Mouse (Mus musculus) forebrain, embryonic 10.5 days (tissue): Measurements from ENCODE around the gene Alx3. TPM values are rescaled to one million over a fixed set of nuclear protein-coding genes. Genes with fewer than 3 reads are reported as not detected.

Experiments
- DNase-seq: peaks from one replicate; pipeline ENCODE4 v3.0.0-alpha.2; 2017; ENCODE audit warnings: low spot score; ENCODE audit errors: extremely low spot score
- H3K27ac ChIP-seq: fragments of 300-500 bp; sonication (generic); 2 replicates; pipeline ENCODE4 v1.5.1; 2016; ENCODE audit warnings: mild to moderate bottlenecking
- H3K27me3 ChIP-seq: fragments of 300-500 bp; sonication (generic); 2 replicates; pipeline ENCODE4 v1.6.1; 2016; ENCODE audit warnings: mild to moderate bottlenecking; ENCODE audit not compliant: poor library complexity, severe bottlenecking
- H3K36me3 ChIP-seq: fragments of 300-500 bp; sonication (generic); replicated peaks from 2 replicates; pipeline ENCODE4 v1.6.1; 2016; ENCODE audit warnings: mild to moderate bottlenecking, moderate library complexity
- H3K4me1 ChIP-seq: fragments of 300-500 bp; sonication (generic); 2 replicates; pipeline ENCODE4 v1.6.1; 2016
- H3K4me3 ChIP-seq: fragments of 300-500 bp; sonication (generic); 2 replicates; pipeline ENCODE4 v1.5.1; 2016; ENCODE audit warnings: mild to moderate bottlenecking, moderate library complexity
- H3K9me3 ChIP-seq: fragments of 300-500 bp; sonication (generic); 2 replicates; pipeline ENCODE4 v1.6.1; 2016; ENCODE audit warnings: mild to moderate bottlenecking, moderate library complexity
- whole genome bisulfite sequencing: fragments of 180-500 bp; shearing (Covaris S2); methylation state at CpG from one replicate; pipeline ENCODE4 v1.1.7; 2016; 5-methylcytosine and 5-hydroxymethylcytosine counted together
- polyA plus RNA-seq: library from polyadenylated mRNA; unstranded; fragments of >200 nt; fragmentation: Nextera tagmentation; extraction: Ambion mirVana; gene quantifications from 2 replicates; pipeline ENCODE4 v1.2.1, GENCODE M21; 2016

Alx3 gene
- 41.0 and 41.6 TPM in 2 replicates for polyA plus RNA-seq

GRCm38 (mm10) chr3:107594662-107595263, at the start of gene Alx3:
Gene Alx3, plus strand, starts transcription at chr3:107595031.
- H3K9me3 ChIP-seq, result no peaks in the 10 kb centered on the region
- peak within 1 kb of the TSS; percentile 89 for H3K27ac ChIP-seq
- H3K4me3 ChIP-seq, result peak within 1 kb of the TSS; percentile 61
- H3K4me1 ChIP-seq, result peaks cover 63% of the 10 kb centered on the region
- peaks cover 96% of the 10 kb centered on the region for H3K27me3 ChIP-seq
- H3K36me3 ChIP-seq, result no peaks in the 10 kb centered on the region
- under 1% methylated on average over 45 of the region's 46 CpGs for WGBS
- DNase-seq, result peak; percentile 40

- H3K27ac ChIP-seq, result no peak overlapping the region
- H3K4me1 ChIP-seq, result peaks cover 8% of the 10 kb centered on the region
- no peaks in the 10 kb centered on the region for H3K27me3 ChIP-seq
- no peaks in the 10 kb centered on the region for H3K9me3 ChIP-seq
- H3K36me3 ChIP-seq, result no peaks in the 10 kb centered on the region
- DNase-seq, result no peak
- no peak overlapping the region for H3K4me3 ChIP-seq
- WGBS, result 83% methylated on average over 5 of the region's 5 CpGs
Measured at GRCm38 (mm10) chr3:107545278-107545677, 49.6 kb upstream of the Alx3 start.

- Histone ChIP-seq H3K4me1 (peaks cover 9% of the 10 kb centered on the region), H3K27ac (no peak overlapping the region), H3K27me3 (no peaks in the 10 kb centered on the region), H3K4me3 (no peak overlapping the region), H3K36me3 (no peaks in the 10 kb centered on the region), H3K9me3 (no peaks in the 10 kb centered on the region)
- WGBS, result 82% methylated on average over 10 of the region's 10 CpGs
- no peak for DNase-seq
Measured at GRCm38 (mm10) chr3:107545716-107546412, 49.0 kb upstream of the Alx3 start.

- Histone ChIP-seq H3K27me3 (no peaks in the 10 kb centered on the region), H3K36me3 (no peaks in the 10 kb centered on the region), H3K4me1 (peaks cover 9% of the 10 kb centered on the region), H3K4me3 (no peak overlapping the region), H3K27ac (no peak overlapping the region), H3K9me3 (no peaks in the 10 kb centered on the region)
- DNase-seq, result no peak
- 73% methylated on average over 2 of the region's 2 CpGs for WGBS
Measured at GRCm38 (mm10) chr3:107546956-107547355, 47.9 kb upstream of the Alx3 start.

DNA sequence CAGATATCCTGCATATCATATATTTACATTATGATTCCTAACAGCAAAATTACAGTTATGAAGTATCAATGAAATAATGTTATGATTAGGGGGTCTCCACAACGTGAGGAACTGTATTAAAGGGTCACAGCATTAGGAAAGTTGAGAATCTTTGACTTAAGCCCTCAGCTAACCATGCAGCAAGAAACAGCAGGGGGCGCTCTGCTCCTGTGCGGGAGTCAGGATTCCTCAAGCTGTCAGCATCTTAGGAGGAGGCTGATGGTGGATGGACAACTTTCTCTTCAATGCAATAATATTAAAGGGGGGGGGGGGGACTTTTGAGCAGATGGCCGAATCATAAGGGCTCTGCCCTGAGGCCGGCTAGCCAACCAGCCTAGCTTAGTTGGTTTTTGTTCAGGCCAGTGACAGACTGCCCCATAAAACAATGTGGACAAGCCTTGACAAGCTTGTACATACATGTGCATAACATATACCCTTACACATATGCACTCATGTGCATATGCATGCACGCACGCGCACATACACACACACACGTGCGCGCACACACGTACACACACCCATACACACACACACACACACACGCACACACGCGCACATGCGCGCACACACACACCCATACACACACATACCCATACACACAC, 44.3 kb upstream of the Alx3 start:
- 75% methylated on average over 17 of the region's 17 CpGs for WGBS
- Histone ChIP-seq H3K36me3 (no peaks in the 10 kb centered on the region), H3K4me1 (peaks cover 13% of the 10 kb centered on the region), H3K27ac (no peak overlapping the region), H3K9me3 (no peaks in the 10 kb centered on the region), H3K27me3 (peaks cover under 1% of the 10 kb centered on the region; the same call in 1 of the 2 replicates), H3K4me3 (no peak overlapping the region)
- DNase-seq, result peak; percentile 64

DNA sequence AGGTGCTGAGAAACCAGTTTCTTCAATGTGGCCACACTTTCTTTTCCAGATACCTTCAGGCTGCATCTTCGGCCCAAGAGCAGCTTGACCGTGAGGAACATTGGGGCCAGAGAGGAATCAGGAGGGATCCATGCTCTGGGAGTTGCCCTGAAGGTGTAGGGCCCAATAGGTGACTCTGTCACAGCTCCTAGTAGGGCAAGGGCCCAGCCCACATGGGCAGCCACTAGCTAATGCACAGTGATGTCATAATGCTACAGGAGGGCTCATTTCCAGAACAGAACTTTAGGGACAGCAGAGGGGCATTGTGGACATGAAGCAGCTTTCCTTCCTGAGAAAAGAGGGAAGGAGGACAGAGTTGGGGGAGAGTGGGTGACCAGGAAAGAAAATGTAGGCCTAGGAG, 40.0 kb upstream of the Alx3 start, which contains the start of gene Ubl4b:
TSS of gene Ubl4b (minus strand) at position 232 of the 400 bp plus-strand sequence.
- H3K36me3 ChIP-seq, result no peaks in the 10 kb centered on the region
- no peak within 1 kb of the TSS for H3K27ac ChIP-seq
- H3K4me3 ChIP-seq, result no peak within 1 kb of the TSS
- H3K27me3 ChIP-seq, result peaks cover 16% of the 10 kb centered on the region; the same call in 1 of the 2 replicates
- WGBS, result 90% methylated on average over 2 of the region's 2 CpGs
- peaks cover 14% of the 10 kb centered on the region for H3K4me1 ChIP-seq
- no peaks in the 10 kb centered on the region for H3K9me3 ChIP-seq
- no peak for DNase-seq

GRCm38 (mm10) chr3:107558740-107559139, 36.1 kb upstream of the Alx3 start:
- no peak overlapping the region for H3K4me3 ChIP-seq
- 27% methylated on average over 3 of the region's 3 CpGs for WGBS
- no peak for DNase-seq
- H3K4me1 ChIP-seq, result peaks cover 24% of the 10 kb centered on the region
- H3K36me3 ChIP-seq, result no peaks in the 10 kb centered on the region
- no peak overlapping the region for H3K27ac ChIP-seq
- peaks cover 16% of the 10 kb centered on the region; the same call in 1 of the 2 replicates for H3K27me3 ChIP-seq
- H3K9me3 ChIP-seq, result no peaks in the 10 kb centered on the region

DNA sequence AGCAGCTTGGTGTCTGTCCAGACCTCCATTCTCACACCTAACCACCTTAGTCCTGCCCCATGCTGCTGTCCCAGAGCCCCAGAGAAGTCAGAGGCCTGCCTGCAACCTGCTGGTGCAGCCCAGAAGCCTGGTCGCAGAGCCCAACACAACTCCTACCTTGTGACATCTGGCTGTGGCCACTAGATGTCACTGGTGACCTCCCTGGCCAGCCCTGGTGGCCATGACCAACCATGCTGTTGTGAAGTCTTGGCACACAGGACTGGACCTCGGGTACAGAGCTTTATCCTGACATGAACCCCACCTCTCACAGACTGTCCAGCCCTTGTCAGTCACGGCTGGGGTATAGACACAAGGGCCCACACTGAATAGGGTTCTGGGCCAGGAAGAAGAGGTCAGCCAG, 35.6 kb upstream of the Alx3 start:
- peaks cover 28% of the 10 kb centered on the region for H3K4me1 ChIP-seq

DNA sequence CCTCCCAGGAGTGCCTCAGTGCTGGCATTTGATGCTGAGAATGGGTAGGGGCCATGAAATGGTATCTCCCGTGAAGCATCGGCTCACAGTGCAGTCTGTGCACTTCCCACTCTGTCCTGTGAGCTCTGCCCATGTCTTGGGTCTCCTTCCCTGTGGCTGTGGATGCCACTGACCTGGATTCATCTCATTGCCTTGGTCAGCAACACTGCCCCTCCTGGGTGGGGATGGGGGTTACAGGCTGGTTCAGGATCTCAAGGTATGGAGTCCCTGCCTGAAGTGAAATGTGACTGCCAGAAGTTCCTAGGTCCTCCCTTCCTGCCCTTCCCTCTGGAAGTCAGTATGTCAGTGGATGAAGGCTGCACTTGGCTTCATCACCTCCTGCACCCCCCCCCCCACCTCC, 32.7 kb upstream of the Alx3 start:
- no peaks in the 10 kb centered on the region for H3K9me3 ChIP-seq
- peaks cover 43% of the 10 kb centered on the region for H3K4me1 ChIP-seq
- H3K4me3 ChIP-seq, result no peak overlapping the region
- 74% methylated on average over 2 of the region's 2 CpGs for WGBS
- peaks cover 21% of the 10 kb centered on the region for H3K27me3 ChIP-seq
- H3K36me3 ChIP-seq, result no peaks in the 10 kb centered on the region
- H3K27ac ChIP-seq, result no peak overlapping the region
- no peak for DNase-seq

More for the DNA sequence above, 35.6 kb upstream of the Alx3 start:
- Histone ChIP-seq H3K4me3 (no peak overlapping the region), H3K9me3 (no peaks in the 10 kb centered on the region), H3K36me3 (no peaks in the 10 kb centered on the region), H3K27ac (no peak overlapping the region), H3K27me3 (peaks cover 16% of the 10 kb centered on the region; the same call in 1 of the 2 replicates)
- 17% methylated on average over 3 of the region's 3 CpGs for WGBS
- peak; percentile 60 for DNase-seq

DNA sequence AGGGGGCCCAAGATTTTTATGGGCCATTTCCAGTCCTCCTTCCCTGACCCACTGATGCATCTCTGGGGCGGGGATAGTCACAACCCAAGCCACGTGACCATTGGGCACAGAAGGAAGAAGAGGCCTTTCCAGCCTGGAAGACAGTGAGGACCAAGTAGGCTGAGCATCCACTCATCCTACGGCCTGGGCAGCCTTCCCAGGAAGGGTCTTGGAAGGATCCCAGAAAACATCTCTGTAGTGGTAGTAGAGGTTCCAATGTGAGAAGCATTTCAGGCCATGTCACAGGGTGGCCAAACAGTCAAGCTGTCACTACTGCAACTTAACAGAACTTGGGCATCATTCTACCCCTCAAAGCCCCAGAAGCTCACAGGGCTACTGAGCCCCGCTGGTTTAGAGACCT, 32.2 kb upstream of the Alx3 start:
- no peak for DNase-seq
- H3K4me1 ChIP-seq, result peaks cover 46% of the 10 kb centered on the region
- no peaks in the 10 kb centered on the region for H3K36me3 ChIP-seq
- no peaks in the 10 kb centered on the region for H3K9me3 ChIP-seq
- H3K4me3 ChIP-seq, result no peak overlapping the region
- WGBS, result 86% methylated on average over 4 of the region's 4 CpGs
- H3K27me3 ChIP-seq, result peaks cover 21% of the 10 kb centered on the region
- H3K27ac ChIP-seq, result no peak overlapping the region

DNA sequence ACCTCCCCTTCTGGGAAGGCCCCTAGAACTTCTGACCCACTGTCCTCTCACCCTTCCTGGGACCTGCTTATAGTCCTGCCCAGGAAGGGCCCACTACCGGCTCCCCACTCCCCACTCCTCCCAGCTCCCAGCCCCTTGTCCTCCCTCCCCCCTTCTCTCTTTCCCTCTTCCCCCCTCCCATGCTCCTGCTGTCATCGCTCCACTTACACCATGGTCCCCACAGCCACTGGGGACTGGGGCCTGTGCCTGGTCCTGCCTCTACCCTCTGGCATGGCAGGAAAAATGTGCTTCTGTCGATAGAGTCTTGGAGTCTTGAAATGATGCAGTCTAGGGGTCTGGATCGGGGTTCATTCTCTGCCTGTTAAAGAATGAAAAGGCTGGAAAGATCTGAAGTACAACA, 31.0 kb upstream of the Alx3 start:
- DNase-seq, result no peak
- Histone ChIP-seq H3K27me3 (peaks cover 10% of the 10 kb centered on the region), H3K4me3 (no peak overlapping the region), H3K4me1 (peaks cover 45% of the 10 kb centered on the region), H3K36me3 (no peaks in the 10 kb centered on the region), H3K27ac (0 out of 2 replicates have a peak overlapping the region, but pooled peaks have one; percentile 48), H3K9me3 (no peaks in the 10 kb centered on the region)
- 37% methylated on average over 4 of the region's 4 CpGs for WGBS

- peak overlapping the region; percentile 53 for H3K27ac ChIP-seq
- no peak for DNase-seq
- peaks cover 9% of the 10 kb centered on the region for H3K27me3 ChIP-seq
- no peaks in the 10 kb centered on the region for H3K9me3 ChIP-seq
- no peak overlapping the region for H3K4me3 ChIP-seq
- WGBS, result 43% methylated on average over 3 of the region's 3 CpGs
- no peaks in the 10 kb centered on the region for H3K36me3 ChIP-seq
- peaks cover 45% of the 10 kb centered on the region for H3K4me1 ChIP-seq
Measured at GRCm38 (mm10) chr3:107565331-107565730, 29.5 kb upstream of the Alx3 start.

DNA sequence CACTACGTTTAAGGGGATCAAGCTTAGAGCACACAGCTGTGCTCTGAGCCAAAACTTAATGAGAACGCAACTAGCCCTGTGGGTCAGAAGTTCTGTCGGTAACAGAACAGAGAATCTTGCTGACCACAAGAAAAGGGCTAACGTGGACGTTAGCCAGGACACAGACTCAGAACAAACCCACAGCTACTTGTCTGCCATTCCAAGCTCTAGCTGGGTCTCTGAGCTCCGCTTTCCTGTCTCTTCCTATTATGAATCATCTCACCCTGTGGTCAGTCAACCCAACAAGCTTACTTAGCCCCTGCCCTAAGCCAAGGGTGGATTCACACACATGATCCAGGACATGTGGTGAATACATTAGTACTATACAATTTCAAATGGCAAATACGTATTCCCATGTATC, 27.1 kb upstream of the Alx3 start:
- Histone ChIP-seq H3K27ac (no peak overlapping the region), H3K4me3 (no peak overlapping the region), H3K9me3 (no peaks in the 10 kb centered on the region), H3K36me3 (no peaks in the 10 kb centered on the region), H3K27me3 (peaks cover 14% of the 10 kb centered on the region), H3K4me1 (peaks cover 36% of the 10 kb centered on the region)
- WGBS, result 80% methylated on average over 7 of the region's 7 CpGs
- DNase-seq, result no peak
